27 mouse cellular contexts compared by ENCODE assay signal in genomic region chr14:103803907-103804659, GRCm38 (mm10). TPM values are rescaled to one million over a fixed set of nuclear protein-coding genes. Genes with fewer than 3 reads are reported as not detected.
DNase-seq lines count a peak whose midpoint lies in the region; TF ChIP-seq lines count a peak whose summit lies in the region.
"Had no signal": no experiment of that assay in that cellular context is flagged by ENCODE, and none has a peak within 500 bp of the region (broad histone marks: within the 10 kb centered on the region; RNA-seq: fewer than 3 reads in every experiment).

No protein-coding gene starts in this region.

- H3K4me3 ChIP-seq in left cerebral cortex, adult 2 months, result no peak overlapping the region
- H3K4me3 ChIP-seq: forebrain, embryonic 13.5 days; heart, embryonic 12.5 days; hindbrain, embryonic 13.5 days; midbrain, embryonic 10.5 days; midbrain, embryonic 15.5 days had no signal

- intact Hi-C loops in left cerebral cortex, adult 2 months (cut with DNase I), result no loop called here

- no peak for TF ChIP-seq CTCF in left cerebral cortex, adult 2 months (IDR thresholded peaks at IDR 0.05)

- no peak overlapping the region for H3K27ac ChIP-seq in left cerebral cortex, adult 2 months
- H3K27ac ChIP-seq: forebrain, embryonic 13.5 days; hindbrain, embryonic 13.5 days; liver, embryonic 14.5 days; macrophage; midbrain, embryonic 10.5 days; midbrain, embryonic 15.5 days had no signal

- DNase-seq in adrenal gland, postnatal 10 days, result peak; percentile 26
- DNase-seq in adrenal gland, postnatal 4 days (ENCODE audit: low spot score in 2 of 2), result no peak
- peak; percentile 5 to 24 for DNase-seq in layer of hippocampus, adult 8-10 months (ENCODE audit: low spot score in 2 of 2)
- DNase-seq in layer of hippocampus, adult 9-11 months, result no peak
- DNase-seq in adrenal gland, postnatal 14 days, result peak; percentile 29
- no peak for DNase-seq in ovary, adult 18-20 months (ENCODE audit: low spot score)
- no peak for DNase-seq in left cerebral cortex, adult 2 months (ENCODE audit: extremely low spot score in 1 of 2, low spot score in 2 of 2)
- DNase-seq: cerebellum, adult 2 months; cerebellum, postnatal 25 days; gastrocnemius, postnatal 14 days; heart, adult 18-20 months; heart, postnatal 4 days; kidney, postnatal 25 days; left cerebral cortex, postnatal 4 days; lung, adult 2 months; lung, postnatal 10 days; right cerebral cortex, postnatal 4 days; thymus, adult 2 months; thymus, postnatal 36 days had no signal

RNA-seq across cellular contexts. Expression of gene Ednrb, which starts 40.1 kb away (rescaled TPM):
- 10 to 100 TPM; 48.5 to 52.9 TPM for total RNA-seq in adrenal gland, postnatal 10 days (2021)
- 10 to 100 TPM; 70.9 to 72.0 TPM for total RNA-seq in adrenal gland, postnatal 4 days (2021)
- total RNA-seq in layer of hippocampus, adult 8-10 months (2022), result 10 to 100 TPM; 36.2 to 45.3 (median 40.6) TPM
- total RNA-seq in adrenal gland, postnatal 14 days (2021), result 44.5 and 52.8 TPM in 2 replicates
- total RNA-seq in left cerebral cortex, adult 2 months (2021), result 10 to 100 TPM; 26.9 to 33.1 TPM
- total RNA-seq: neutrophil, adult 5-6 weeks had no signal

Comparison
In these comparisons a context has a peak if more than half of its experiments do, and no peak if none do; other contexts are left out.
1. DNase-seq: peak in adrenal gland, postnatal 10 days (single experiment), layer of hippocampus, adult 8-10 months (2 of 2) and adrenal gland, postnatal 14 days (single experiment); none in adrenal gland, postnatal 4 days (0 of 2), layer of hippocampus, adult 9-11 months (single experiment), ovary, adult 18-20 months (single experiment) and left cerebral cortex, adult 2 months (0 of 2).